Mouse (Mus musculus) forebrain, embryonic 10.5 days (tissue): ENCODE data around the gene Slc2a9. TPM values are rescaled to one million over a fixed set of nuclear protein-coding genes. Genes with fewer than 3 reads are reported as not detected.

Experiments used
- DNase-seq: peaks from one replicate; pipeline ENCODE4 v3.0.0-alpha.2; 2017; ENCODE audit warnings: low spot score; ENCODE audit errors: extremely low spot score
- H3K27ac ChIP-seq: fragments of 300-500 bp; sonication (generic); 2 replicates; pipeline ENCODE4 v1.5.1; 2016; ENCODE audit warnings: mild to moderate bottlenecking
- H3K27me3 ChIP-seq: fragments of 300-500 bp; sonication (generic); 2 replicates; pipeline ENCODE4 v1.6.1; 2016; ENCODE audit warnings: mild to moderate bottlenecking; ENCODE audit not compliant: poor library complexity, severe bottlenecking
- H3K36me3 ChIP-seq: fragments of 300-500 bp; sonication (generic); replicated peaks from 2 replicates; pipeline ENCODE4 v1.6.1; 2016; ENCODE audit warnings: mild to moderate bottlenecking, moderate library complexity
- H3K4me1 ChIP-seq: fragments of 300-500 bp; sonication (generic); 2 replicates; pipeline ENCODE4 v1.6.1; 2016
- H3K4me3 ChIP-seq: fragments of 300-500 bp; sonication (generic); 2 replicates; pipeline ENCODE4 v1.5.1; 2016; ENCODE audit warnings: mild to moderate bottlenecking, moderate library complexity
- H3K9me3 ChIP-seq: fragments of 300-500 bp; sonication (generic); 2 replicates; pipeline ENCODE4 v1.6.1; 2016; ENCODE audit warnings: mild to moderate bottlenecking, moderate library complexity
- whole genome bisulfite sequencing: fragments of 180-500 bp; shearing (Covaris S2); methylation state at CpG from one replicate; pipeline ENCODE4 v1.1.7; 2016; 5-methylcytosine and 5-hydroxymethylcytosine counted together
- polyA plus RNA-seq: library from polyadenylated mRNA; unstranded; fragments of >200 nt; fragmentation: Nextera tagmentation; extraction: Ambion mirVana; gene quantifications from 2 replicates; pipeline ENCODE4 v1.2.1, GENCODE M21; 2016

Gene Slc2a9
- polyA plus RNA-seq, 1 experiment from 2014 or later, result 0.47 TPM

DNA sequence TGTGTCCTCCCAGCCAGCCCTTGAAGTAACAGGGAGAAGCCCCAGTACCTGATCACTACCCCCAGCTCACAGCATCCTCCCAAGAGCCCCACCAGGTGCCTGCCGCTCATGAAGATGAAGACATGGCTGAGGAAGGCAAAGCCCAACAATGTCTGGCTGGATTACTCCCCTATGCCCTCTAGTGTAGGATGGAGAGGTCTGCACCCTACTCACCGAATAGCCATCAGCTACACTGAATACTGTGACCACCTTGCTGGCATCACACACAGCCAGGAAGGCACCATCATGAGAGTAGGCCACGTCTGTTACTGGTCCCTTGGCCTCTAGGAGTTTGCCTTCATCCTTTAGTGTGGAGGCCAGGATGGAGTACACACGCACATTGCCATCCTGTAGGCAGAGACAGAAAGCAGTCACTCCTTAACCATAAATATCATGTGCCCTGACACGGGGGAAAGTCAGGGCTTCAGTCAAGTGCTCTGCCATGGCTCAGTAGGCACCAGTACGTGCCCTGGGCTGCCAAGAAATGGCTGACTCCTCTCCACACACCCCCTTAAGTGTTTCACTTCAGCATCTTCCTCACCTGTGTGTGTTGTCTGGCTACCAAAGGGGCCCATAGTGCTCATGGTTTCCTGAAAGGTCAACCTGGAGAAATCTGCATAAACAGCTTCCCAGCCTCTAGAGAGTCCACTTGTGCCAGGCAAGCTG, 26.9 kb upstream of the Slc2a9 start:
- no peaks in the 10 kb centered on the region for H3K4me1 ChIP-seq
- H3K4me3 ChIP-seq, result no peak overlapping the region
- no peaks in the 10 kb centered on the region for H3K9me3 ChIP-seq
- peaks cover 96% of the 10 kb centered on the region for H3K36me3 ChIP-seq
- DNase-seq, result no peak
- 78% methylated on average over 6 of the region's 6 CpGs for WGBS
- no peak overlapping the region for H3K27ac ChIP-seq
- H3K27me3 ChIP-seq, result no peaks in the 10 kb centered on the region

DNA sequence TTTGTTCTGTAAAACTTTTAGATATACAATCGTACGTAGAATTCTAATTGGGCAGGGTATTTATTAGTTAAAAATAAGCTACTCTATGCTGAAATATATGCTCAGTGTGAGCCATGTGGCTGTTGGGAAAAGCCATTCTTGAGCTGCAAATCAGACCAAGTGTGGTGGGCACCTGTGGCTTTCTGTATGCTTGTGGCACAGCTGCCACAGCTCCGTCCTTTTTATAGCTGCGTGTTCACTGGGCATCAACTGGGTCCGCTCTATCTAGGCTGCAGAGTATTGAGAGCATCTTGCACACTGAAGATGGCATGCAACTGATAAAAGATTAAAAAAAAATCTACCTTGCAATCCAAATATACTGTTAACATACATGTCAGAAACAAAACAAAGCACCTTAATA, 20.0 kb upstream of the Slc2a9 start:
- WGBS, result 95% methylated on average over 5 of the region's 5 CpGs
- no peaks in the 10 kb centered on the region for H3K27me3 ChIP-seq
- H3K27ac ChIP-seq, result no peak overlapping the region
- no peak for DNase-seq
- no peaks in the 10 kb centered on the region for H3K9me3 ChIP-seq
- no peak overlapping the region for H3K4me3 ChIP-seq
- H3K36me3 ChIP-seq, result peaks cover 35% of the 10 kb centered on the region
- 0 out of 2 replicates have a peak, but pooled peaks cover 4% of the 10 kb centered on the region for H3K4me1 ChIP-seq

DNA sequence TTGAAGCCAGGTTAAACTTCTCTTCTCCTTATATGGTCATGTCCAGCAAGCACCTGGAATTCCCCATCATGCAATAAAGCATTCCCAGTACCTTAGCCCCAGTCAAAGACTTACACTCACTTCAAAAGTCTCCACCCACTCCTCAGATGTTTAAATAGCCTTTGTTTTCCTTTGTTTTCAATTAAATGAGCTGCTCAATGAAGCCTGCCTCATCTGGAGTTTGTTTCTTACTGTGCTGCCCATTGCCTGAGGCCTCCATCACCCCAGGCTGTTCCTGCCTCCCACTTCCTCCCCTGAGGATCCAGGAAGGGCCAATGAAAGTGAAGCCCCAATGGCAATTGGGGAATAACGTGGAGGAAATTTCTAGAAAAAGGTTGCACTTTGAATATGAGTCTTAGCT, 17.9 kb upstream of the Slc2a9 start:
- H3K27me3 ChIP-seq, result no peaks in the 10 kb centered on the region
- no peak overlapping the region for H3K27ac ChIP-seq
- no peaks in the 10 kb centered on the region for H3K9me3 ChIP-seq
- peaks cover 13% of the 10 kb centered on the region for H3K36me3 ChIP-seq
- 0 out of 2 replicates have a peak, but pooled peaks cover 4% of the 10 kb centered on the region for H3K4me1 ChIP-seq
- H3K4me3 ChIP-seq, result no peak overlapping the region
- no peak for DNase-seq
- WGBS, result 60% methylated on average over 1 of the region's 1 CpGs

DNA sequence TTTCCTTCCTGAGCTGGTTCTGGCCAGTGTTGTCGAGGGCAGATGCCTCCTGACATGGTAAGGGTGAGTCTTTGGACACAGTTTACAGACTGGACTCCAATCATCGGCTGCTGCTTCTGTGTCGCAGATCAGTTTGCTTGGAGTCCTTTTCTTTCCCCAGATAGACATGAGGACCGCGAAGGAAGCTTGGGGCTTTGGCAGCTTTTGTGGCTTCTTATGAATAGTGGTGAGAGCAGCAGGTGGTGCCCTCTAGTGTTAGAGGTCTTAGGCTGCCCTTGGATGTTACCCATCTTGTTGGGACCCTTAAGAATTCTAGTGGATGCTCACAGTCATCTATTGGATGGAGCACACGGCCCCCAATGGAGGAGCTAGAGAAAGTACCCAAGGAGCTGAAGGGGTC, 13.3 kb upstream of the Slc2a9 start:
- WGBS, result 64% methylated on average over 6 of the region's 6 CpGs
- Histone ChIP-seq H3K27me3 (no peaks in the 10 kb centered on the region), H3K4me3 (no peak overlapping the region), H3K4me1 (peaks cover 11% of the 10 kb centered on the region; the same call in 1 of the 2 replicates), H3K36me3 (no peaks in the 10 kb centered on the region), H3K9me3 (no peaks in the 10 kb centered on the region), H3K27ac (no peak overlapping the region)
- no peak for DNase-seq

DNA sequence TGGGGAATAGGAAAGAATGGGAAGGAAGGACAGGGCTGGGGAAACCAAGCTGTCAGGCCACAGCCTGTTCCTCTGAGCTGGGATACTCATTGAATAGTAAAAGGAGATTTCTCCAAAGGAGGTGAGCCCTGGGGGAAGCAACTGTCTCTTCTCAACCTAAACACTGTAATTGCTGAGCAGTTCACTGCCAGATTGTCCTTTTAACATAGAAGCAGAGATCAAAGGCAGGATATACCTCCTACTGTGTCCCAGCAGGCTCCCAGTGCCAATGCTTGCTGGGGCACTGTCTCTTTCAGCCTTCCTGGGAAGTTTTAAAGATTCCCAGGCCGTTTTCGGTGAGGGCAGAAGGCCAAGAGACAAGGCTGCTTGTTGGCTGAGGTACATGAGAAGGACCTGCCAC, 10.0 kb upstream of the Slc2a9 start:
- peaks cover 7% of the 10 kb centered on the region; the same call in 1 of the 2 replicates for H3K4me1 ChIP-seq
- H3K27ac ChIP-seq, result no peak overlapping the region
- H3K36me3 ChIP-seq, result no peaks in the 10 kb centered on the region
- WGBS, result 25% methylated on average over 2 of the region's 2 CpGs
- H3K9me3 ChIP-seq, result no peaks in the 10 kb centered on the region
- no peaks in the 10 kb centered on the region for H3K27me3 ChIP-seq
- DNase-seq, result no peak
- H3K4me3 ChIP-seq, result no peak overlapping the region

DNA sequence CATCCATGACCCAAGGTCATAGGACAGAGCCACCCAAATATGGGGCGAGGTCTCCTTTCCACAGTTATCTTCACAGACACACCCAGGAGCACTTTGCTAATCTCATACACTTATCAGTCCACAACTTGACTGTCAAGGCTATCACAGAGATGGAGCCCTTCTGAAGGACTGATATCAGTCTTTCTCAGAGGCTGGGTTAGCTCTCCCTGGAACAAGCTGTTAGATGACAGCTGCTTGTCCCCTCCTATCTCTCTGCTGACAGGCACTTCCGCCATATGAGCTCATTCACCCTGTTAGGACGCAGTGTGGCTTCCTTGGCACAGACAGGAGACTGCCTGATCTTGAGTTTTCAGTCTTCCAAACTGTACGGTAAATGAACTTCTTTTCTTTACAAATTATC, 6.6 kb upstream of the Slc2a9 start:
- 91% methylated on average over 4 of the region's 4 CpGs for WGBS

DNA sequence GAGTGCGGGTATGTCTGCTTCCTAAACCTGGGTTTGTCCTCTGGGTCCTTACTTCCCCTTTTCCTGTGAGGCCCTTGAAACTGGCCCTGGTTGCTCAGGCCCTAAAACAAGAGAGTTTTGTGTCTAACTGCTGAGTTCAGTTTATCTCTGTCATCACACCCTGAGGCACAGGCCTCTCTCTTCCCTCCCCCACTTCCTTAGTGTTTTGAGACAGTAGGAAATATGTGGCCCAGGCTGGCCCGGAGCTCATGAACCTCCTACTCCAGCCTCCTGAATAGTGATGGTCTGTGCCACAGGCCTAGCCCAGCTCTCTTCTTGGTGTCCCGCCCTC, 2.5 kb upstream of the Slc2a9 start:
- H3K4me3 ChIP-seq, result no peak overlapping the region
- H3K4me1 ChIP-seq, result peaks cover 9% of the 10 kb centered on the region
- no peaks in the 10 kb centered on the region for H3K36me3 ChIP-seq
- no peaks in the 10 kb centered on the region for H3K27me3 ChIP-seq
- H3K9me3 ChIP-seq, result no peaks in the 10 kb centered on the region
- peak overlapping the region; percentile 71 for H3K27ac ChIP-seq
- DNase-seq, result no peak
- 76% methylated on average over 3 of the region's 3 CpGs for whole genome bisulfite sequencing

More for the DNA sequence above, 6.6 kb upstream of the Slc2a9 start:
- no peak for DNase-seq
- H3K27ac ChIP-seq, result 0 out of 2 replicates have a peak overlapping the region, but pooled peaks have one; percentile 1
- H3K27me3 ChIP-seq, result no peaks in the 10 kb centered on the region
- H3K4me3 ChIP-seq, result no peak overlapping the region
- H3K4me1 ChIP-seq, result peaks cover 14% of the 10 kb centered on the region
- no peaks in the 10 kb centered on the region for H3K36me3 ChIP-seq
- H3K9me3 ChIP-seq, result no peaks in the 10 kb centered on the region

DNA sequence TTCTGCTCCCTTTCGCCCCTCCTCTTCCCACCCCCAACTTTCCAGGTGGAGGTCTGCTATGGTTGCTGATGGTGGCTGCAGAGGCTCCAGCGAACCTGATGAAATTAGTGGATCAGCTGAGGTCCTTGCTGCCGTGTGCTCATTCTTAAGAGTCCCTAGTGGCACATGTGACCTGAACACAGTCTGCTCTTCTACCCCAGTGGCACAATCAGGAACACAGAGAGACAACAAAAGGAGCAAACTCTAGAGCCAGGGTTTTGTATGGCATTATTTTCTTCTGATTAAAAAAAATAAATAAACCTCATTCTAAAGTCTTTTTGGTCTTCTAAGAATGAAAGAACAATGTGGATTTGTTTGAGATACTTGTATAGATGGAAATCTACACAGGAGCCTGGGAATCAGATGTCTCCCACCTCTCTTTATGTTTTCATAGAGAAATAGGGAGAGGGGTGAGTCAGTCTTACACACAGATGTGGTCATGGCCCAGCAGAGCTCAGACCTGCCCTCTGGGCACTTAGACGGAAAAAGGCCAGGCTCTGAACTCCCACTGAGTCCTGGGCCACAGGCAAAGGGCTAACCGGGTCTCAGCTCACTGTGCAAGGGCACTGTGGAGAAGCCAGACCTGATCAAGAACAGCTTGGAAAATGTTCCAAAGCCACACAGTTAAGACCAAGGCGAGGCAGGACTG, 1.9 kb upstream of the Slc2a9 start:
- Histone ChIP-seq H3K4me3 (no peak overlapping the region), H3K27me3 (no peaks in the 10 kb centered on the region), H3K36me3 (no peaks in the 10 kb centered on the region), H3K4me1 (peaks cover 9% of the 10 kb centered on the region), H3K27ac (peak overlapping the region; percentile 71), H3K9me3 (no peaks in the 10 kb centered on the region)
- DNase-seq, result no peak
- WGBS, result 64% methylated on average over 6 of the region's 6 CpGs

DNA sequence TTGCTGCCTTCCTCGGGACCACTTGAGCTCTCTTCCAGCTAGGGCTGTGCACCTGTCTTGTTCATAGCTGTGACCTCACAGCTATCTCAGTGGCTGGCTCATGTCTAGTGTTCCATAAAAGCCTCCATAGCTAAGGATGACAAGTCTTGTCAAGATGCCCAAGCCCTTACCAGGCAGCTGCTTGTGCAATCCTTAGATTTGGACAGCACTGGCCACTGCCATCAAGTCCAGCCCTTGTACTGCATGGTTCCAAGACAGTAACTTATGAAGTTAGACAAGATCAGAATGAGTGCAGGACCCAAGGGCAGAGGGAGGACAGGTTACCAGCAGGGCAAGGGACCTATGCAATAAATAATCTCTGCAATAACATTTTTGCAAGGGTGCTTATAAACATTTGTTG, 1.2 kb upstream of the Slc2a9 start:
- H3K4me3 ChIP-seq, result no peak overlapping the region
- WGBS, result 86% methylated on average over 1 of the region's 1 CpGs

DNA sequence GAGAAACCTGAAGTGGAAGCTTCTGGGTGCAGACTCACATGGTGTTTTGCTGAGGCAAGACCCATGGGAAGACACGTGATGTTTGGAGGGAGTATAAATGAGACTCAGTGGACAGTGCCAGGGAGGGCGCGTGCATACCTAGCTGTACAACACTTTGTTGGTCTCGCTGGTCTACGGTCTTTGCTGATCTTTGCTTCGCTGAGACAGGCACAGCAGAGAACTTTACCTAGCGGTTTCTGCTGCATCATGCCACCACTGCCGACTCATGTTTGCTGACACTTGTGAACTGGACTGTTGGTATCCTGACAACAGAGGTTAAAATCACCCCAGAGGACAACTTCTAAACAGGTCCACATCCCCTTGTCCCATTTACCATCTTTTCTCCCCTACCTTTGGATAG, 2.9 kb downstream of the Slc2a9 start:
- no peaks in the 10 kb centered on the region for H3K36me3 ChIP-seq
- no peaks in the 10 kb centered on the region for H3K27me3 ChIP-seq
- 95% methylated on average over 8 of the region's 8 CpGs for WGBS
- no peak overlapping the region for H3K4me3 ChIP-seq
- peaks cover 5% of the 10 kb centered on the region for H3K4me1 ChIP-seq
- H3K27ac ChIP-seq, result no peak overlapping the region
- no peak for DNase-seq
- H3K9me3 ChIP-seq, result no peaks in the 10 kb centered on the region

More for the DNA sequence above, 1.2 kb upstream of the Slc2a9 start:
- H3K9me3 ChIP-seq, result no peaks in the 10 kb centered on the region
- H3K27ac ChIP-seq, result no peak overlapping the region
- H3K27me3 ChIP-seq, result no peaks in the 10 kb centered on the region
- no peak for DNase-seq
- H3K36me3 ChIP-seq, result no peaks in the 10 kb centered on the region
- H3K4me1 ChIP-seq, result peaks cover 9% of the 10 kb centered on the region

DNA sequence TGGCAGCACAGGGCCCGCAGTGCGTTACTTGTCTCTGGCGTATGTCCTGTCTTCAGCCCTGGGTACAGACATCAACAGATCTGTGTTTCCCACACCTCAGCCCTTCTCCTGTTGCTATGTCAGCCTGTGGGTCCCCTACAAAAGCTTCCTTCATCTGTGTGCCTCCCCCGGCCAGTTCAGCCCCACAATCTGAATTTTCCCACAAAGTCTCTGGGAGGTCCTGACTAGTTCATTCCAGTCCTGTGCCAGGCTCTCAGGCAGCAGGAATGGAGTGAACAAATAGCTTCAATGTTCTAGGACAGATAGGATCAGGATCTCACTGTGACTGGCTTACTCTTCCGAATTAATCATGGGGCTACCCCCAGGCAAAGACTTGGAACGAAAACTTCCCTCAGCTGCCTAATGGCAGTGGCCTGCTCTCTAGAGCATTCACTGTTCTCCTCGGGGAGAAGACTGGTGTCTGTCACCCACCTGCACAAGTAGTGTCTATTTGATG, 3.6 kb downstream of the Slc2a9 start:
- DNase-seq, result no peak
- no peaks in the 10 kb centered on the region for H3K27me3 ChIP-seq
- no peak overlapping the region for H3K4me3 ChIP-seq
- WGBS, result 74% methylated on average over 7 of the region's 7 CpGs
- no peaks in the 10 kb centered on the region for H3K9me3 ChIP-seq
- H3K4me1 ChIP-seq, result 0 out of 2 replicates have a peak, but pooled peaks cover under 1% of the 10 kb centered on the region
- no peaks in the 10 kb centered on the region for H3K36me3 ChIP-seq
- no peak overlapping the region for H3K27ac ChIP-seq

DNA sequence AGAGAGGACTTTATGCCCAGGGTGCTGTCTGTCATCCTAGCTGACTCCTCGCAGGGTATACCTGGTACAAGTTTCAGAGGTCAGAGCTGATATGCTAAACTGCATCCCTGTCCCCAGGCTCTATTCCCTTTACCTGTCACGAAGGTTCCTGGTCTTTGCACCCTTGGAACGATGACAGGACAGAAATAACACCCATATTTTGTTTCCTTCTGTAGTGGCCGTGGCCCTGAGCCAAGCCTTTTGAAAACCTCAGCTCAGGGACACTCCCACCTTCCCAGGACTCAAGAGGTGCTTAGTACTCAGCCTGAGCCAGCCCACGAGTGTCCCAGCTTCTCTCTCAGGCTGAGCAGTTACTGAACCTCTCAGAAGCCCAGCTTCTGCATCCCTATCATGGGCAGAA, 4.5 kb downstream of the Slc2a9 start:
- Histone ChIP-seq H3K4me1 (no peaks in the 10 kb centered on the region), H3K36me3 (no peaks in the 10 kb centered on the region), H3K9me3 (no peaks in the 10 kb centered on the region), H3K27me3 (no peaks in the 10 kb centered on the region), H3K27ac (no peak overlapping the region), H3K4me3 (no peak overlapping the region)
- DNase-seq, result no peak
- WGBS, result 73% methylated on average over 5 of the region's 5 CpGs

DNA sequence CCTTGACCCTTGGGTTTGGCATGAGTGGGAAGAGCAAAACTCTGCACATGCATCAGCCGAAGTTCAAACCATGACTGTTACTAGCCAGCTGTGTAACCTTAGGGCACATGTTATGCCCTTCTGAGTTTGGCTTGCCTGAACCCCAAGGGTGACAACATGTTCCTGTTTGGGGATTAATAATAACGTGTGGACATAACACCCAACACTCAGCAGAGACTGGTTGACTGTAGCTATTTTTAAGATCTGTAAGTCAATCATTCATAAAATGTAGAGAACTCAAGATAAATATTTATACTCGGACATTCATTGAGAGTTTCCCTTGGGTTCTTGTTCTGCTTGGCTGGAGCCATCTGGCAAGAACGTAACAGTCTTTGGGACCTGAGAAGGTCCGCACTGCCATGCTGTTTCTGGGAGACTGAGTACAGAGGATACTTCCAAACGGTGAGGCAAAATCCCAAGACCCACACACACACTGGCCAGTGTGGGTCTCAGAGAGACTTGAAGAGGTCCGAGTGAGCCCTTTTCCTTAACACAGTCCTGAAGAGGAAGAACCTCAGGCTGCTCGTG, 6.4 kb downstream of the Slc2a9 start:
- H3K9me3 ChIP-seq, result no peaks in the 10 kb centered on the region
- WGBS, result 87% methylated on average over 8 of the region's 8 CpGs

More for the DNA sequence above, 6.4 kb downstream of the Slc2a9 start:
- H3K36me3 ChIP-seq, result no peaks in the 10 kb centered on the region
- no peak overlapping the region for H3K4me3 ChIP-seq
- no peak for DNase-seq
- H3K4me1 ChIP-seq, result no peaks in the 10 kb centered on the region
- H3K27ac ChIP-seq, result no peak overlapping the region
- H3K27me3 ChIP-seq, result no peaks in the 10 kb centered on the region
